Mouse (Mus musculus): Measurements from ENCODE around the gene Snx33. TPM values are rescaled to one million over a fixed set of nuclear protein-coding genes. Genes with fewer than 3 reads are reported as not detected.

Gene Snx33
- polyA plus RNA-seq, 1 experiment from 2014 or later: 3.3 TPM

DNA sequence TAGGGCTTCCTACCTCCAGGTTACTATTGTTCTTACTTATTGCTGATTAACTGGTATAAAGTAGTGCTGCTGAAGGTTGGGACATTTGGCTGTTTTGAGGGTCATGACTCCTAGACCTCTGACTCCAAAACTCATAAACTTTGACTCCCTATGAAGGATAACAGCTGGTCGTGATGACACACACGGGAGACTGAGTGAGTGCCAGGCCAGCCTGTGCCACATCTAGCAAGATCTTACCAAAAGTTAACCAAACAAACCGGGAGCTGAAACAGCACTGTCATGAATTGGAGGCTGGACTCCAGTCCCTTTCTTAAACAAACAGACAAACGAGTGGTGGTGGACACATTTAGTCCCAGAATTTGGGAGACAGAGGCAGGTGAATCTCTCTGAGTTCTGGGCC, 1.3 kb upstream of the Snx33 start:
- DNase-seq (ENCODE audit: low spot score): no peak
- Histone ChIP-seq H3K36me3 (ENCODE audit: control insufficient read depth, insufficient read depth, low read length) (no peaks in the 10 kb centered on the region), H3K4me2 (replicated peaks; ENCODE audit: low read depth, low read length) (no peak overlapping the region), H3K4me1 (replicated peaks; ENCODE audit: control insufficient read depth, insufficient read depth, low read length) (0 out of 2 replicates have a peak, but pooled peaks cover 4% of the 10 kb centered on the region), H3K27ac (ENCODE audit: low read depth, low read length) (no peak overlapping the region), H3K9me3 (ENCODE audit: control insufficient read depth, low read length) (no peaks in the 10 kb centered on the region), H3K9ac (ENCODE audit: low read depth, low read length) (no peak overlapping the region), H3K4me3 (ENCODE audit: low read depth, low read length) (no peak overlapping the region), H3K27me3 (ENCODE audit: control insufficient read depth, insufficient read depth, low read length) (no peaks in the 10 kb centered on the region)
- ATAC-seq (ENCODE audit: low FRiP score): no peak
- 67% methylated on average over 4 of the region's 4 CpGs for WGBS

DNA sequence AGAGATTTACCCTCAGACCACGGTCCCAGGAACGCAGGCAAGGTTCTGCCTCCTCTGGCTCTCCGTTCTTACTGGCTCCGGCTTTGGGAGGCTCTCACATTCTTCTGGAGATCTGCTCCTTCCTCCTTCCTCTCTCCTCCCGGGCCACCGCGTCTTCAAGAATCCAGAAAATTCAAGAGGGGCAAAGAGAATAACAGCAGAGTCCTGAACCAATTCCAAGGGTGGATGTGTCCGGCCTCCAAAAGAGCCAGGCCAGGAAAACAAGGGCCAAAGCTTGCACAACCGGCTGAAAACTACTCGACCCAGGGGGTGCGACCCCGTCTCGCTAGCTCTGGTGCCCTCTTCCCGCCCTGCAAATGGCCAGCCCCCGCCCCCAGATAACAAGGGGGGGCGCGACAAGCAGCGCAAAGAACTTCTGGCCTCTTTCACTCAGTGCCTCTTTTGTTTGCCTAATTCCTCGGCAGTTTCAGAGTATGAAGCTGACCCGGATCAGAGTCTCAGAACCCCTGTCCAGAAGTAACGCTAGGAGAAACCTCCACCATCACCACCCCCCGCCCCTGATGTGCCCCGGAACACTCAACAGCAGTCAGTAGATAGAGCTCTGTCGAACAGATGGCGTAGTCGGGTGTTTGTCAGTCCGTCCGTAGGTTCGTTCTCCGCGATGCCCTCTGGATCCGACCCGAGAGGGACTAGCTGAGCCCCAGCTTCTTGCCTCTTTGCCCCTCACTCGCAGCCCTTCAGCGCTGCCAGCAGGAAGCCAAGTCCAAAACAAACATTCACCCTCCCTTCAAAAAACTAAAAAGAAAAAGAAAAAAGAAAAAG, 769 bp downstream of the Snx33 start:
- Histone ChIP-seq H3K36me3 (ENCODE audit: control insufficient read depth, insufficient read depth, low read length) (no peaks in the 10 kb centered on the region), H3K4me2 (replicated peaks; ENCODE audit: low read depth, low read length) (peak overlapping the region; percentile 81), H3K27me3 (ENCODE audit: control insufficient read depth, insufficient read depth, low read length) (no peaks in the 10 kb centered on the region), H3K27ac (ENCODE audit: low read depth, low read length) (peak overlapping the region; percentile 72), H3K9ac (ENCODE audit: low read depth, low read length) (peak overlapping the region; percentile 68), H3K4me3 (ENCODE audit: low read depth, low read length) (peak overlapping the region; percentile 51), H3K9me3 (ENCODE audit: control insufficient read depth, low read length) (no peaks in the 10 kb centered on the region), H3K4me1 (replicated peaks; ENCODE audit: control insufficient read depth, insufficient read depth, low read length) (0 out of 2 replicates have a peak, but pooled peaks cover 7% of the 10 kb centered on the region)
- ATAC-seq (ENCODE audit: low FRiP score) (peak; percentile 30), DNase-seq (ENCODE audit: low spot score) (peak; percentile 72)
- under 1% methylated on average over 35 of the region's 35 CpGs for WGBS

DNA sequence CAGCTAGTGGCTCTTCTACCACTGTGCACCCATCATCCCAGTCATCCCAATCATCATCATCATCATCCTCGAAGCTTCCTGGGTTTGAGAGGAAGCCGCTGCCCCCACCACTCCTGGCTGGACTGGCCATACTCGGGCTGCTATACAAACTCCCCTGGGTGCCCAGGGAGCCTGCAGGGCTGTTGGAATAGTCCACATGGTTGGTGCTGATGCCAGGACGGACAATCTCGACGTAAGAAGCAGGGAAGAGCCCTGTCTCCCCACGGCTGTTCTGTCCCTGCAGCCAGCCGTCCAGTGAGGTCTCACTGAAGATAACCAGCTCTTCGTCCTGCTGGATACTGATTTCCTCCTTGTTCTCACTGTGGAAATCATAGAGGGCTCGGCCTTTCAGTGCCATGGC, 1.8 kb downstream of the Snx33 start:
- WGBS: 86% methylated on average over 10 of the region's 10 CpGs
- DNase-seq (ENCODE audit: low spot score): no peak

DNA sequence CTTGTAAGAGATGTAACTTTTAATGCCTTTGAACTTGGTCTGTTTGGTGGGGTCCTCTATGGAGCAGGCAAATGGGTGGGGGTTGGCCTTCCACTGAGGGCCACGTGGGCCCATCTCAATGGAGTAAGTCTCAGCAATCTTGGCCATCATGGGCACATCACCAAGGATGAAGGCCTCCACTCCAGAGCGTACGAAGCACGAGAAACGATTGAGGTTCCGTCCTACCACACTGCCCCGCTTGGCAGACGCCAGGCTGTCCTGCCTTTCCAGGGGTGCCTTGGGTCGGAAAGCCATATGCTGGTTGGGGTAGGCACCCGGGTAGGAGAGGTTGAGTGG, 2.2 kb downstream of the Snx33 start:
- Histone ChIP-seq H3K27ac (ENCODE audit: low read depth, low read length) (no peak overlapping the region), H3K4me2 (replicated peaks; ENCODE audit: low read depth, low read length) (no peak overlapping the region; the same call in 1 of the 2 replicates)

More for the DNA sequence above, 1.8 kb downstream of the Snx33 start:
- no peak overlapping the region for H3K4me3 ChIP-seq (ENCODE audit: low read depth, low read length)
- no peaks in the 10 kb centered on the region for H3K9me3 ChIP-seq (ENCODE audit: control insufficient read depth, low read length)
- no peak overlapping the region for H3K9ac ChIP-seq (ENCODE audit: low read depth, low read length)
- no peaks in the 10 kb centered on the region for H3K36me3 ChIP-seq (ENCODE audit: control insufficient read depth, insufficient read depth, low read length)
- H3K4me2 ChIP-seq (replicated peaks; ENCODE audit: low read depth, low read length): no peak overlapping the region; the same call in 1 of the 2 replicates
- no peak for ATAC-seq (ENCODE audit: low FRiP score)
- H3K27me3 ChIP-seq (ENCODE audit: control insufficient read depth, insufficient read depth, low read length): no peaks in the 10 kb centered on the region
- 0 out of 2 replicates have a peak, but pooled peaks cover 7% of the 10 kb centered on the region for H3K4me1 ChIP-seq (replicated peaks; ENCODE audit: control insufficient read depth, insufficient read depth, low read length)
- H3K27ac ChIP-seq (ENCODE audit: low read depth, low read length): no peak overlapping the region

DNA sequence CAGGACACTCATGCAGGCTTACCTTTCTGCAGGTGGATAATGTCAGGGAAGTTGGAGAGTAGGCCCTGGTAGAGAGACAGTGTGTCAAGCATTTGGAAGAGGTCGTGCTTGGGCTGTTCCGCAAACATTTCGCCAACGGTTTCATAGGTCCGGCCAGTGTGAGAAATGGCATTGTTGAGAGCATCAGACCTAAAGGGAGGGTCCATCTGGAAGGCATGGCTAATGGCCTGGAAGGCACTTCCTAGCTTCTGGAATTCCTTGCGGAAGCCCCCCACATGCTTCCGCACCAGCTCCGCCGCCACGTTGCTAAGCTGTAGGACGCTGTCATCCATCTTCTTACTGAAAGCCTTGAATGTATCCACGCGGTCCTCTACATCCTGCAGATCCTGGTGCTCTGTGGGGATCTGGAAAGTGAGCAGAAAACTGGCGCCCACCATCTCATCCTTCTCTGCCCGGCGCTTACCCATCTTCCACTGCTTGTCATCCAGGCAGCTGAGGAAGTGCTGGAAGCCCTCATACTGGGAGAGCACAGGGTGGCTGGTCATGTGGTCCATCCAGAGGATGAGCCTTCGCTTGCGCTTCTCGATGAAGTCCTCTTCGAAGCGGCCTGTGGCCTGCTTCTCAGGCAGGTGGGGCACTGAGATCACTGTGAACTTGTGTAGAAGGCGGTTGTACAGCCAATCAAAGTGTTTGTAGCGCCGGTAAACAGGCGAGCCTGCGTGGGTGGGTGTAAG, 2.7 kb downstream of the Snx33 start:
- no peak for ATAC-seq (ENCODE audit: low FRiP score)
- Histone ChIP-seq H3K4me2 (replicated peaks; ENCODE audit: low read depth, low read length) (no peak overlapping the region; the same call in 1 of the 2 replicates), H3K4me1 (replicated peaks; ENCODE audit: control insufficient read depth, insufficient read depth, low read length) (0 out of 2 replicates have a peak, but pooled peaks cover 7% of the 10 kb centered on the region), H3K27ac (ENCODE audit: low read depth, low read length) (no peak overlapping the region), H3K9ac (ENCODE audit: low read depth, low read length) (no peak overlapping the region), H3K27me3 (ENCODE audit: control insufficient read depth, insufficient read depth, low read length) (no peaks in the 10 kb centered on the region), H3K9me3 (ENCODE audit: control insufficient read depth, low read length) (no peaks in the 10 kb centered on the region), H3K36me3 (ENCODE audit: control insufficient read depth, insufficient read depth, low read length) (no peaks in the 10 kb centered on the region), H3K4me3 (ENCODE audit: low read depth, low read length) (no peak overlapping the region)
- no peak for DNase-seq (ENCODE audit: low spot score)
- 83% methylated on average over 26 of the region's 26 CpGs for WGBS

More for the DNA sequence above, 2.2 kb downstream of the Snx33 start:
- Histone ChIP-seq H3K27me3 (ENCODE audit: control insufficient read depth, insufficient read depth, low read length) (no peaks in the 10 kb centered on the region), H3K36me3 (ENCODE audit: control insufficient read depth, insufficient read depth, low read length) (no peaks in the 10 kb centered on the region), H3K4me3 (ENCODE audit: low read depth, low read length) (no peak overlapping the region), H3K9ac (ENCODE audit: low read depth, low read length) (no peak overlapping the region), H3K9me3 (ENCODE audit: control insufficient read depth, low read length) (no peaks in the 10 kb centered on the region), H3K4me1 (replicated peaks; ENCODE audit: control insufficient read depth, insufficient read depth, low read length) (0 out of 2 replicates have a peak, but pooled peaks cover 7% of the 10 kb centered on the region)
- WGBS: 96% methylated on average over 10 of the region's 10 CpGs
- DNase-seq (ENCODE audit: low spot score) (no peak), ATAC-seq (ENCODE audit: low FRiP score) (no peak)

DNA sequence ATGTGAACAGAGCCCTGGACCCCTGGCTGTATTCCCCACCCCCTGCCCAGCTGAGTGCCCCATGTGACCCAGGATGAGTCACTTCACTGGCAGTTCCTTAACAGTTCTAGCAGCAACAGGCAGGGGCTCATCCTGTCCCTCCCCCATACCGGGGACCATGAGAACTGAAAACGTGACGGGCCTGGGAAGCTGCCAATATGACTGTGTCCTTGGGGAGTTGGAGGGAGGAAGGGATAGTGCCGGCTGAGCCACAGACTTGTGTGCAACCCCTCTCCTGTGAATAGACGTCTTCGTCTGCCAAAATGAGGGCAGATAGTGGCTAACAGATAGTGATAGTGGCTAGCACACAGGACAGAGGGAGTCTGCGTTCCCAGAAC, 3.5 kb downstream of the Snx33 start:
- Histone ChIP-seq H3K4me2 (replicated peaks; ENCODE audit: low read depth, low read length) (peak overlapping the region; percentile 35), H3K36me3 (ENCODE audit: control insufficient read depth, insufficient read depth, low read length) (no peaks in the 10 kb centered on the region), H3K27ac (ENCODE audit: low read depth, low read length) (no peak overlapping the region), H3K4me1 (replicated peaks; ENCODE audit: control insufficient read depth, insufficient read depth, low read length) (0 out of 2 replicates have a peak, but pooled peaks cover 7% of the 10 kb centered on the region), H3K9me3 (ENCODE audit: control insufficient read depth, low read length) (no peaks in the 10 kb centered on the region), H3K9ac (ENCODE audit: low read depth, low read length) (no peak overlapping the region; the same call in 1 of the 2 replicates), H3K27me3 (ENCODE audit: control insufficient read depth, insufficient read depth, low read length) (no peaks in the 10 kb centered on the region), H3K4me3 (ENCODE audit: low read depth, low read length) (peak overlapping the region; percentile 6; the same call in 1 of the 2 replicates)
- WGBS: 39% methylated on average over 7 of the region's 7 CpGs
- ATAC-seq (ENCODE audit: low FRiP score): no peak
- DNase-seq (ENCODE audit: low spot score): peak; percentile 18

DNA sequence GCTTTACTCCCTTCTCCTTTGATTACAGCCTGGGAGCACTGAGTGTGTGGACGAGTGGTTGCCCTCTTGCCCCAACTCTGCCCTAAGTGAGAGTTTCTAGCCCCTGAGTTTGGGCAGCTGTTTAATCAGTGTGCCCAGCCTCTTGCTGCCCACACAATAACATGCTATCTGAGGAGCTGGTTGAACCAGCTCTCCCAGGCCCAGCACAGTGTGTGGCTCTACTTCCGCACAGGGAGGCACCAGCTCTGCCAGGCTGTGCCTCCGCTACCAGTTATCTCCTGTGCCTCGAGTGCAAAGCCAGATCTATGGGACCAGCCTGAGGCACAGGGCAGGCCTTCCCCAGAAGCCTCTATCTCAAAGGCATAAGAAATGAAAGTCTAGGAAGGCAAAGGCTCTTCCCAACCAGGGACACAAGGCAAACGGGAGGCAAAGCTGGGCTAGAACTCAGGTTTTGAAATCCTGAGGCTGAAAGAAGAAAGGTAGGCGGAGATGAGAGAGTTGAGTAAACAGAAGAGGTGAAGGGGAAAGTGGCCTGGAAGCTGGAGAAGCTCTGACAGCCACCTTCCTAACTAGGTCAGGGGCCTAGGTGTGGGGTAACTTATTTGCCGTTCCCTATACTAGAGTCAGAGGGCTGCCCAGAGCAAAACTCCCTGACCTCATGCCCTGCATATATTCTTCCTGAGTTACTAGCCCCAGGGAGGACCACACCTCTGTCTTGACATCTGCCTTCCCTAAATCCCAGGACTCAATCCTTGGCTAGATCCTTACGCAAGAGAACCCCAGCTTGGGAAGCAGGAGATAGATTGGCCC, 4.1 kb downstream of the Snx33 start:
- Histone ChIP-seq H3K4me1 (replicated peaks; ENCODE audit: control insufficient read depth, insufficient read depth, low read length) (0 out of 2 replicates have a peak, but pooled peaks cover 7% of the 10 kb centered on the region), H3K27ac (ENCODE audit: low read depth, low read length) (no peak overlapping the region), H3K36me3 (ENCODE audit: control insufficient read depth, insufficient read depth, low read length) (no peaks in the 10 kb centered on the region), H3K4me3 (ENCODE audit: low read depth, low read length) (peak overlapping the region; percentile 6; the same call in 1 of the 2 replicates), H3K9ac (ENCODE audit: low read depth, low read length) (no peak overlapping the region; the same call in 1 of the 2 replicates), H3K9me3 (ENCODE audit: control insufficient read depth, low read length) (no peaks in the 10 kb centered on the region), H3K4me2 (replicated peaks; ENCODE audit: low read depth, low read length) (peak overlapping the region; percentile 35), H3K27me3 (ENCODE audit: control insufficient read depth, insufficient read depth, low read length) (no peaks in the 10 kb centered on the region)
- DNase-seq (ENCODE audit: low spot score): no peak
- 73% methylated on average over 8 of the region's 8 CpGs for WGBS
- ATAC-seq (ENCODE audit: low FRiP score): no peak

DNA sequence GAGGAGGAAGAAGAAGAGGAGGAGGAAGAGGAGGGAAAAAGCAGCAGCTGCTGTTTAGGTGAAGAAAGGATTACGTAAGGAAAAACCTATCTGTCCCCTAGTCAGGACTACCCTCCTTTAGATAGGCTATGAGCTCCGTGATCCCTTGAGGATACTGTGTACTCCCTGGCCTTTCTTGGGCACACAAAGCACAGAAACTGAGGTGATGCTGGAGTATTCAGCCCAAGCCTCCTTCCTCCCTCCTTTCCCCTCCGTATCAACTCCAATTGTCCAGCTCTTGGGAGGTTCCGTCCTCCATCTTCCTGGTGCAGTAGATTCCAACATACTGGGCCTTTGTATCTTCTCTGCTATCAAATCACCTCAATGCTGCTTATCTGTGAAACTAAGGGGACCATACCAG, 5.4 kb downstream of the Snx33 start:
- ATAC-seq (ENCODE audit: low FRiP score): no peak
- H3K9ac ChIP-seq (ENCODE audit: low read depth, low read length): no peak overlapping the region
- no peak for DNase-seq (ENCODE audit: low spot score)
- no peak overlapping the region for H3K27ac ChIP-seq (ENCODE audit: low read depth, low read length)
- H3K36me3 ChIP-seq (ENCODE audit: control insufficient read depth, insufficient read depth, low read length): no peaks in the 10 kb centered on the region
- 0 out of 2 replicates have a peak, but pooled peaks cover 7% of the 10 kb centered on the region for H3K4me1 ChIP-seq (replicated peaks; ENCODE audit: control insufficient read depth, insufficient read depth, low read length)
- no peaks in the 10 kb centered on the region for H3K9me3 ChIP-seq (ENCODE audit: control insufficient read depth, low read length)
- 90% methylated on average over 4 of the region's 4 CpGs for WGBS
- no peaks in the 10 kb centered on the region for H3K27me3 ChIP-seq (ENCODE audit: control insufficient read depth, insufficient read depth, low read length)
- H3K4me3 ChIP-seq (ENCODE audit: low read depth, low read length): no peak overlapping the region
- no peak overlapping the region for H3K4me2 ChIP-seq (replicated peaks; ENCODE audit: low read depth, low read length)

Measured in hindbrain, embryonic 11.5 days (tissue).